Mouse (Mus musculus): ENCODE measurements around the gene Mrps16. TPM values are rescaled to one million over a fixed set of nuclear protein-coding genes. Genes with fewer than 3 reads are reported as not detected.

Gene Mrps16
- polyA plus RNA-seq (2016; fragmentation: Nextera tagmentation; extraction: Ambion mirVana), result 81.2 and 86.5 TPM in 2 replicates

GRCm38 (mm10) chr14:20393205-20393913, at the start of gene Mrps16:
Gene Mrps16 (minus strand): TSS chr14:20393634.
- H3K27me3 ChIP-seq (replicated peaks; ENCODE audit: low read depth, poor library complexity, severe bottlenecking), result no peaks in the 10 kb centered on the region
- H3K36me3 ChIP-seq (replicated peaks), result peaks cover 24% of the 10 kb centered on the region
- no peaks in the 10 kb centered on the region for H3K9me3 ChIP-seq
- DNase-seq (ENCODE audit: low spot score), result peak; percentile 97
- peak within 1 kb of the TSS; percentile 88 for H3K4me3 ChIP-seq
- WGBS, result under 1% methylated on average over 68 of the region's 68 CpGs
- peaks cover 19% of the 10 kb centered on the region for H3K4me1 ChIP-seq
- peak within 1 kb of the TSS; percentile 96 for H3K27ac ChIP-seq (replicated peaks)

- H3K4me1 ChIP-seq, result peaks cover 6% of the 10 kb centered on the region
- no peaks in the 10 kb centered on the region for H3K27me3 ChIP-seq (replicated peaks; ENCODE audit: low read depth, poor library complexity, severe bottlenecking)
- 67% methylated on average over 17 of the region's 17 CpGs for WGBS
- no peaks in the 10 kb centered on the region for H3K36me3 ChIP-seq (replicated peaks)
- H3K27ac ChIP-seq (replicated peaks), result no peak overlapping the region
- peak; percentile 14 for DNase-seq (ENCODE audit: low spot score)
- H3K9me3 ChIP-seq, result no peaks in the 10 kb centered on the region
- H3K4me3 ChIP-seq, result no peak overlapping the region
Observed at GRCm38 (mm10) chr14:20442252-20442651, 48.8 kb upstream of the Mrps16 start.

GRCm38 (mm10) chr14:20436976-20437375, 43.5 kb upstream of the Mrps16 start:
- WGBS, result 75% methylated on average over 6 of the region's 6 CpGs
- no peak overlapping the region for H3K27ac ChIP-seq (replicated peaks)

GRCm38 (mm10) chr14:20432420-20432819, 39.0 kb upstream of the Mrps16 start:
- Histone ChIP-seq H3K4me3 (no peak overlapping the region), H3K9me3 (no peaks in the 10 kb centered on the region), H3K27ac (replicated peaks) (no peak overlapping the region), H3K36me3 (replicated peaks) (no peaks in the 10 kb centered on the region), H3K27me3 (replicated peaks; ENCODE audit: low read depth, poor library complexity, severe bottlenecking) (no peaks in the 10 kb centered on the region), H3K4me1 (no peaks in the 10 kb centered on the region)
- no peak for DNase-seq (ENCODE audit: low spot score)
- WGBS, result 84% methylated on average over 4 of the region's 4 CpGs

More at GRCm38 (mm10) chr14:20436976-20437375, 43.5 kb upstream of the Mrps16 start:
- Histone ChIP-seq H3K4me3 (no peak overlapping the region), H3K36me3 (replicated peaks) (no peaks in the 10 kb centered on the region), H3K4me1 (peaks cover under 1% of the 10 kb centered on the region; the same call in 1 of the 2 replicates), H3K27me3 (replicated peaks; ENCODE audit: low read depth, poor library complexity, severe bottlenecking) (no peaks in the 10 kb centered on the region), H3K9me3 (no peaks in the 10 kb centered on the region)
- DNase-seq (ENCODE audit: low spot score), result no peak

- H3K36me3 ChIP-seq (replicated peaks), result no peaks in the 10 kb centered on the region
- no peak overlapping the region for H3K4me3 ChIP-seq
- 81% methylated on average over 6 of the region's 6 CpGs for WGBS
- no peak for DNase-seq (ENCODE audit: low spot score)
- H3K27ac ChIP-seq (replicated peaks), result no peak overlapping the region
- no peaks in the 10 kb centered on the region for H3K27me3 ChIP-seq (replicated peaks; ENCODE audit: low read depth, poor library complexity, severe bottlenecking)
- H3K9me3 ChIP-seq, result no peaks in the 10 kb centered on the region
- no peaks in the 10 kb centered on the region for H3K4me1 ChIP-seq
Observed at GRCm38 (mm10) chr14:20431726-20432125, 38.3 kb upstream of the Mrps16 start.

GRCm38 (mm10) chr14:20429833-20430232, 36.4 kb upstream of the Mrps16 start:
- Histone ChIP-seq H3K4me3 (no peak overlapping the region), H3K4me1 (no peaks in the 10 kb centered on the region)
- 58% methylated on average over 1 of the region's 1 CpGs for WGBS

GRCm38 (mm10) chr14:20428593-20428992, 35.2 kb upstream of the Mrps16 start:
- no peaks in the 10 kb centered on the region for H3K27me3 ChIP-seq (replicated peaks; ENCODE audit: low read depth, poor library complexity, severe bottlenecking)
- H3K4me1 ChIP-seq, result no peaks in the 10 kb centered on the region
- DNase-seq (ENCODE audit: low spot score), result no peak
- H3K27ac ChIP-seq (replicated peaks), result no peak overlapping the region
- WGBS, result 36% methylated on average over 1 of the region's 1 CpGs
- H3K4me3 ChIP-seq, result no peak overlapping the region
- no peaks in the 10 kb centered on the region for H3K9me3 ChIP-seq
- H3K36me3 ChIP-seq (replicated peaks), result no peaks in the 10 kb centered on the region

More at GRCm38 (mm10) chr14:20429833-20430232, 36.4 kb upstream of the Mrps16 start:
- Histone ChIP-seq H3K9me3 (no peaks in the 10 kb centered on the region), H3K27ac (replicated peaks) (no peak overlapping the region), H3K36me3 (replicated peaks) (no peaks in the 10 kb centered on the region), H3K27me3 (replicated peaks; ENCODE audit: low read depth, poor library complexity, severe bottlenecking) (no peaks in the 10 kb centered on the region)
- no peak for DNase-seq (ENCODE audit: low spot score)

GRCm38 (mm10) chr14:20423046-20423445, 29.6 kb upstream of the Mrps16 start:
- H3K36me3 ChIP-seq (replicated peaks), result no peaks in the 10 kb centered on the region
- H3K4me1 ChIP-seq, result no peaks in the 10 kb centered on the region
- H3K4me3 ChIP-seq, result no peak overlapping the region
- WGBS, result 89% methylated on average over 6 of the region's 6 CpGs
- H3K27me3 ChIP-seq (replicated peaks; ENCODE audit: low read depth, poor library complexity, severe bottlenecking), result no peaks in the 10 kb centered on the region
- H3K27ac ChIP-seq (replicated peaks), result no peak overlapping the region
- H3K9me3 ChIP-seq, result no peaks in the 10 kb centered on the region
- DNase-seq (ENCODE audit: low spot score), result no peak

- no peak for DNase-seq (ENCODE audit: low spot score)
- no peak overlapping the region for H3K4me3 ChIP-seq
- H3K27me3 ChIP-seq (replicated peaks; ENCODE audit: low read depth, poor library complexity, severe bottlenecking), result no peaks in the 10 kb centered on the region
- no peaks in the 10 kb centered on the region for H3K36me3 ChIP-seq (replicated peaks)
- WGBS, result 85% methylated on average over 7 of the region's 7 CpGs
- no peaks in the 10 kb centered on the region for H3K4me1 ChIP-seq
- H3K9me3 ChIP-seq, result no peaks in the 10 kb centered on the region
- no peak overlapping the region for H3K27ac ChIP-seq (replicated peaks)
Observed at GRCm38 (mm10) chr14:20422257-20422656, 28.8 kb upstream of the Mrps16 start.

GRCm38 (mm10) chr14:20400071-20400470, 6.6 kb upstream of the Mrps16 start:
- no peaks in the 10 kb centered on the region for H3K9me3 ChIP-seq
- H3K4me3 ChIP-seq, result no peak overlapping the region
- no peak overlapping the region for H3K27ac ChIP-seq (replicated peaks)
- no peaks in the 10 kb centered on the region for H3K27me3 ChIP-seq (replicated peaks; ENCODE audit: low read depth, poor library complexity, severe bottlenecking)
- 62% methylated on average over 1 of the region's 1 CpGs for WGBS
- H3K4me1 ChIP-seq, result no peaks in the 10 kb centered on the region
- DNase-seq (ENCODE audit: low spot score), result peak; percentile 30
- H3K36me3 ChIP-seq (replicated peaks), result no peaks in the 10 kb centered on the region

- Histone ChIP-seq H3K9me3 (no peaks in the 10 kb centered on the region), H3K36me3 (replicated peaks) (no peaks in the 10 kb centered on the region), H3K27ac (replicated peaks) (no peak overlapping the region), H3K4me1 (peaks cover 5% of the 10 kb centered on the region; the same call in 1 of the 2 replicates), H3K27me3 (replicated peaks; ENCODE audit: low read depth, poor library complexity, severe bottlenecking) (no peaks in the 10 kb centered on the region), H3K4me3 (no peak overlapping the region)
- peak; percentile 35 for DNase-seq (ENCODE audit: low spot score)
- 47% methylated on average over 4 of the region's 4 CpGs for WGBS
Observed at GRCm38 (mm10) chr14:20398864-20399263, 5.4 kb upstream of the Mrps16 start.

- H3K9me3 ChIP-seq, result no peaks in the 10 kb centered on the region
- no peaks in the 10 kb centered on the region for H3K36me3 ChIP-seq (replicated peaks)
- WGBS, result 87% methylated on average over 9 of the region's 9 CpGs
- H3K4me3 ChIP-seq, result no peak overlapping the region
- no peak for DNase-seq (ENCODE audit: low spot score)
- H3K27me3 ChIP-seq (replicated peaks; ENCODE audit: low read depth, poor library complexity, severe bottlenecking), result no peaks in the 10 kb centered on the region
- peaks cover 11% of the 10 kb centered on the region; the same call in 1 of the 2 replicates for H3K4me1 ChIP-seq
- no peak overlapping the region for H3K27ac ChIP-seq (replicated peaks)
Observed at GRCm38 (mm10) chr14:20397220-20397619, 3.8 kb upstream of the Mrps16 start.

GRCm38 (mm10) chr14:20392326-20392725, 1.1 kb downstream of the Mrps16 start:
- Histone ChIP-seq H3K27me3 (replicated peaks; ENCODE audit: low read depth, poor library complexity, severe bottlenecking) (no peaks in the 10 kb centered on the region), H3K4me3 (peak overlapping the region; percentile 21; the same call in 1 of the 2 replicates), H3K36me3 (replicated peaks) (peaks cover 29% of the 10 kb centered on the region), H3K4me1 (peaks cover 26% of the 10 kb centered on the region), H3K9me3 (no peaks in the 10 kb centered on the region), H3K27ac (replicated peaks) (no peak overlapping the region)
- 86% methylated on average over 4 of the region's 4 CpGs for WGBS
- no peak for DNase-seq (ENCODE audit: low spot score)
